Mouse (Mus musculus): Measurements from ENCODE around the gene Smco1.

Smco1 gene

GRCm38 (mm10) chr16:32312386-32312785, 41.1 kb downstream of the Smco1 start:
- no peak for DNase-seq (ENCODE audit: low spot score)

DNA sequence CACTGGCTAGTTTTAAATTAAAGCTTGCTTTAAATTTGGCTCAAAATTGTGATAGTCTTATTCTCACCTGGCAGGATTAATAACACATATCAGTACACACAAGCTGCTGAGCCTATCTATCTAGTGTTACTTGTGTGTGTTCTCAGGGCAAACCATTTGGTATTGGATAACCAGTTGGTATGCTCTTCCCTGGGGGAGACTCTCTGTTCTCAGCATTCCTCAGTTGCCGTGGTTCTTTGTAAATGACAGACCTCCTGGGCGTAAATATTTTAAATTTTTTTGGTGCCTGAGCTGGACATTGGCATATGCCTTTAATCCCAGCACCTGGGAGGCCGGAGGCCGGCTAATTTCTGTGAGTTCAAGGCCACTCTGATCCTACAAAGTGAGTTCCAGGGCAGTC, 41.6 kb downstream of the Smco1 start:
- DNase-seq (ENCODE audit: low spot score) = no peak

- no peak for DNase-seq (ENCODE audit: low spot score)
Observed at GRCm38 (mm10) chr16:32316601-32317000, 45.3 kb downstream of the Smco1 start.

GRCm38 (mm10) chr16:32323953-32324352, 52.7 kb downstream of the Smco1 start:
- no peak for DNase-seq (ENCODE audit: low spot score)
